Mouse (Mus musculus) C2C12 (cell line): ENCODE data around the gene Grik4.

Experiments
- CEBPB ChIP-seq: IDR thresholded peaks from one replicate; pipeline ENCODE4 v1.6.1; 2011; ENCODE audit warnings: low read depth, mild to moderate bottlenecking, control low read depth, moderate library complexity
- CTCF ChIP-seq: IDR thresholded peaks from one replicate; pipeline ENCODE4 v1.5.1; 2011; ENCODE audit not compliant: control insufficient read depth, insufficient read depth, insufficient read length
- FOSL1 ChIP-seq: IDR thresholded peaks from one replicate; pipeline ENCODE4 v1.8.0; 2011; ENCODE audit warnings: mild to moderate bottlenecking, low read length; ENCODE audit not compliant: poor library complexity, insufficient read depth, severe bottlenecking
- USF1 ChIP-seq: IDR thresholded peaks from one replicate; pipeline ENCODE4 v1.6.1; 2011; ENCODE audit warnings: low read depth, mild to moderate bottlenecking, control low read depth, moderate library complexity

GRCm38 (mm10) chr9:42601445-42601844, 342.8 kb downstream of the Grik4 start:
- TF ChIP-seq CTCF (no peak), CEBPB (no peak), FOSL1 (no peak), USF1 (no peak)
